Mouse (Mus musculus): Measurements from ENCODE around the gene Chchd6.

DNA sequence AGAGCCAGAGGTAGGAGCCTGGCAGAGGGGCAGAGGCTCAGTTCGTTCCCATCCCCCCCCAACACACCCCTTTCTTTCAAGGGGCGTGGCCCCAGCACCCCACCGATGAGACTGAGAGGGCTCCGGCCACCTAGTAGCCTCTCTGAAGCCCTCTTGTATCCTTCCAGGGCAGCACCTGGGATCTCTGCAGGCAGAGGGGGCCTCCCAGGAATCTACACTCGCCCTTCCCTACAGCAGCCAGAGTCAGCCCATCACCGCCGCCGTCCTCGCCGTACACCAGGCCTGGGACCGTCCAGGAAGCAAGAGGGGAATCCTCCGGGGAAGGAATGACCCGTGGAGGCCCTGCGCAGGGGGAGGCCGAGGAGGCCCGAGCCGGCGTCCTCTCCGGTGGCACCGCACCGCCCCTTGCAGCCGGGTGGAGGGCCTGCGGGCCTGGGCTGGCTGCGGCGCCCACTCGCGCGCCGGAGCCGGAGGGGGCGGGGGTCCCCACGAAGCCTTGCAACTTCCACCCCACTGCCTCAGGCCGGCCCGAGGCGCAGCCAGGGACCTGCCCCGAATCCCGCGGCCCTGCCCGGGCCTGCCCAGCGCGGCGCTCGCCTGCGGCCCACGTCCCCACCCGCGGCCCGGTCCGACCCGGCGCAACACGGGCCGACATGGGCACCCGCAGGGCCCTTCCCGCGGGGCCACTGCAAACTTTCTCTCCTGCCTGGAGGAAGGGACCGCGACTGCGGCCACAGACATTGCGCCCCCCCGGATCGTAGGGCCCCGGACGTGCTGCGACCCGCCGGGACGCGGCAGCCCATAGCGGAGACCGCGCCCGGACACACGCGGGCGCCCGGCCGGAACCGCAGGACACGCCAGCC is 233.8 kb downstream of the Chchd6 start:
- no peak for TF ChIP-seq POLR2A (IDR thresholded peaks at IDR 0.05; ENCODE audit: borderline replicate concordance, extremely low read depth, low read depth, low read length)
- no peak for TF ChIP-seq CTCF (IDR thresholded peaks at IDR 0.05; ENCODE audit: insufficient read depth, low read length)
